Mouse (Mus musculus): Measurements from ENCODE around the gene Tecta.

The Tecta gene

GRCm38 (mm10) chr9:42399829-42400228, at the start of gene Tecta:
TSS of gene Tecta (minus strand) at chr9:42399929.
- ATAC-seq (ENCODE audit: insufficient number of reproducible peaks, low FRiP score, low TSS enrichment) = no peak

DNA sequence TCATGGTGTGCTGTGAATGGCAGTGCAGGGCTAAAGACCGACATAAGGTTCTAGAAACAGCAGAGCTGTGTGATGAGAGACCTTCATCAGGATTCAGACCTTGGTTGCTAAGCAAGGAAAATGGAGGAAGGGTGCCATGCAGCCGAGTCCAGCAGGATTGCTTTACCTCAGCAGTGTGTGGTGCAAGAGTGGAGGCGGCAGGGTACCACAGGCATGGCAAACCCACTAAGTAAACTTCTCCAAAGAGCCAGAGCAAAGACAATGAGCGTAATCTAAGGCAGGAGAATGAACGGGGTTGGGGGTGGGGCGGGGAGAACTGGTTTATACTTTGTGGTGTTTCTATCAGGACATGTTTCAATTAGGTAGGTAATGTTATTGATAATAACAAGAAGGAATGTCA, 49.3 kb upstream of the Tecta start:
- ATAC-seq (ENCODE audit: insufficient number of reproducible peaks, low FRiP score, low TSS enrichment) = no peak

GRCm38 (mm10) chr9:42442100-42442499, 42.4 kb upstream of the Tecta start:
- no peak for ATAC-seq (ENCODE audit: insufficient number of reproducible peaks, low FRiP score, low TSS enrichment)

GRCm38 (mm10) chr9:42441234-42441633, 41.5 kb upstream of the Tecta start:
- ATAC-seq (ENCODE audit: insufficient number of reproducible peaks, low FRiP score, low TSS enrichment) = no peak

DNA sequence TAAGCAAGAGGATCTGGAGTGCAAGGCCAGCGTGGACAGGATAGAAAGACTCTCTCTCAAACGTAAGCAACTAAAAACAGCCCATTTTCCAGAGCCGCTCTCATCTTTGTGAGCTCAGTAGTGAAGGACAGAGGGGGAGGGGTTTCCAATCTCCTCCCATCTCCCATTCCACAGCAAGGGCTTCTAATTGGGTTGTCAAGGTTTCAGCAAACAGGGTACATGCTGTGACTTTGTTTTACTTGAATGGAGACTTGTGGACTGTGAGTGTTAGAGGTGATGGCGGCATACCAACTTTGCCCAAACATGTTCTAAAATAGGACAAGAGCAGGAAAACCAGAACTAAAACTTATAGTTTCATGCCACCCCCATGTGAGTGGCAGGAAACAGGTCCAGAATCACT, 39.7 kb upstream of the Tecta start:
- ATAC-seq (ENCODE audit: insufficient number of reproducible peaks, low FRiP score, low TSS enrichment) = no peak

DNA sequence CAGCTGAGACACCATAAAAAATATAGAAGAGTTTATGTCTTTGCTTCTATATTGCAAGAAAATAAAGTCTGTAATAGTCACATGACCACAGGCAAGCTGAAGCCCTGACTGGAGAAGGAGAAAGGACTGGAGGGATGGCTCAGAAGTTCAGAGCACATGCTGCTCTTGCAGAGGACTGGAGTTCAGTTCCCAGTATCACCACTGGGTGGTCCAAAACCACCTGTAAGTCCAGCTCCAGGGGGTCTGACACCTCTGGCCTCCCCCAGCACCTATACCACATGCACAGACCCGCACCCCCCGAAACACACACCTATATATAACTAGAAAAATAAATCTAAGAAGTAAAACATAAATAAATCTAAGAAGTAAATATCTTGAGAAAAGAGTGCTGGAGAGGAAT, 32.4 kb upstream of the Tecta start:
- ATAC-seq (ENCODE audit: insufficient number of reproducible peaks, low FRiP score, low TSS enrichment) = no peak

DNA sequence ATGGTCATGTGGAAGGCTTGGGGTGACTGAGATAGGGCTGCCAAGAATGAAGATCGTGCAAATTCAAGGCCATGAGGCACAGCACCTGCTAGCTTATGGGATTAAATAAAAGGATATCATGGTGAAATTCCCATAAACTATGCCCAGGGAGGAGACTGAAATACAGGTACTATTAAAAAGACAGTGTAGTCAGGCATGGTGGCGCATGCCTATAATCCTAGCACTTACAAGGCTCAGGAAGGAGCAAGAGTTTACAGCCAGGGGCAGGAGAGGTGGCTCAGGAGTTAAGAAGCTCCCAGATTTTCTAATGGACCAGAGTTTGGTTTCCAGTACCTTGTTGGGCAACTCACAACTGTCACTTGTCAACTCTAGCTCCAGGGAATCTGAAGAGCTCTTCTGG, 31.9 kb upstream of the Tecta start:
- ATAC-seq (ENCODE audit: insufficient number of reproducible peaks, low FRiP score, low TSS enrichment) = no peak

GRCm38 (mm10) chr9:42428060-42428924, 28.6 kb upstream of the Tecta start:
- peak; percentile 75; the same call in 1 of the 2 replicates for ATAC-seq (ENCODE audit: insufficient number of reproducible peaks, low FRiP score, low TSS enrichment)

DNA sequence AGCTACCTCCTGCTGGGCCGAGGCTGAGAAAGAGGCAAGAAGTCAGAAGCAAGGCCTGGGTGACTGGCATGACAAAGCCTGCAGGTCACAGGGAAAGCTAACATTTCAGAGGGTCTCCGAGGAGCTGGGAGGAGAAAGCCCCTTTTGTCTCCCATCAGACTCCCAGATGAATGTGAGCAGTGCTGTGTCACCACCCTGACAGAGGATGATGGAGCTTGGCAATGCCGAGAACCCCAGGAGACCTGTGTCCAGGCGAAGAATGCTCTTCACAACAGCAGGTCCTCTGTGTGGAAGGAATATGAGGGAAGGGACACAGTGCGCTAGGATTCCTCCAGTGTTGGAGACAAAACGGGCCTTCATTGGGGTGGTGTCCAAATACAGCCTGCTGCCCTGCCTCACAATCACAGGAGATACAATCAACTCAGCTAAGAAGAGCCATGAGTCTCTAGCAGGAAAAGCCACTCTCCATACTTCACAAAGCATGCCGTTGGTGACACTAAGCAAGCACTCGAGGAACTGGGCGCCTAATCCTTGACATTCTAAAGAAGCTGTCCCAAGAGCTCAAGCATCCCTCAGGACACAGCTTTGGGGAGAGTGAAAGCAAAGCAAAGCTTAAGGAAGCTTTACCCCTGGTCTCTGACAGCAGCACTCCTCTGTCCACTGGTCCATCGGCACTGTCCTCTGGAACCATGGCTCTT, 27.1 kb upstream of the Tecta start:
- ATAC-seq (ENCODE audit: insufficient number of reproducible peaks, low FRiP score, low TSS enrichment) = no peak

GRCm38 (mm10) chr9:42423649-42424048, 23.9 kb upstream of the Tecta start:
- no peak for ATAC-seq (ENCODE audit: insufficient number of reproducible peaks, low FRiP score, low TSS enrichment)

DNA sequence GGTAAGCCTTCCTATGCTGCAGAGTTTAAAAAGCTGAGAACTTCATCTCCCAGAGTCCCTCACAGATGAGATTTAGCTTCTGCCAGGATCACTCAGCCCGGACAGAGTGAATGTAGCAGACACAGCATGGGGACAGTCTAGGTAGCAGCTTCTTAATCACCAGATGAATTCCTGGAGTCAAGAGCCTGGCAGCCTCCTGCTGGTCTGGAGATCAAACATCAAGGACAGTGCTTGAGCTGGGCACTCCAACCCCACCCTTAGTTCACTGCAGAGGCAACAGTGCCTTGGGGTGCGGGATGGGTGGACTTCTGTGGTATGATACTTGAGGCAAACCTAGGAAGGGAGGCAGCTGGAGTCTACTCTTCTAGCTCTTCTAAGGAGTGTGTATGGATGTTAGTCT, 20.0 kb upstream of the Tecta start:
- no peak for ATAC-seq (ENCODE audit: insufficient number of reproducible peaks, low FRiP score, low TSS enrichment)

- peak; percentile 40; the same call in 1 of the 2 replicates for ATAC-seq (ENCODE audit: insufficient number of reproducible peaks, low FRiP score, low TSS enrichment)
Observed at GRCm38 (mm10) chr9:42418786-42419185, 19.1 kb upstream of the Tecta start.

DNA sequence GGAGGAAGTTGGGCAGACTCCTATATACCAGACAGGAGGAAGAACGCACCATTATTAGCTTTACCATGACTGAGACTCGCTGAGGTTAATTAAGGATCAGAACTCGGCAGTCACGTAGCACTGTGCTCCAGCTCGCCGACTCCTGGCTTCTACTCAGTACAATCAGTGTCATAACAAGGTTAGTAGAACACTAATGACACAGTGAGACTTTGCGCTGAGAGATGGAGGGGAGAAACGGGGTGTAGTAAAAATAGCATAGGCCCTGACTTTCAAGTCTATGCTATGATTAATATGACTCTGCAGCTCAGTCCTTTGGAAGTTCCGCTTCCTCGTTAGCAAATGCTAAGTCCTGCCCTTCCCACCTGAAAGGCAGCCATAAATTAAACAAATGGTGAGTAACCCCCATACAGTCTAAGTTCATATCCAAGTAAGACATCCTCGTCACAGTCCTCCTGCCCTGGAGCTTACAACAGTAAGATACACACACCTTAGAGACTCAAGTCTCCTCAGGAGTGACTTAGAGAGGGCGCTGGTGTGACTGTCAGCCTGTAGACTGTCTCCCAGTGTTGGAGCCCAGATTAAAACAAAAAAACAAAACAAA, 17.7 kb upstream of the Tecta start:
- no peak for ATAC-seq (ENCODE audit: insufficient number of reproducible peaks, low FRiP score, low TSS enrichment)

- ATAC-seq (ENCODE audit: insufficient number of reproducible peaks, low FRiP score, low TSS enrichment) = no peak
Observed at GRCm38 (mm10) chr9:42415184-42415583, 15.5 kb upstream of the Tecta start.

DNA sequence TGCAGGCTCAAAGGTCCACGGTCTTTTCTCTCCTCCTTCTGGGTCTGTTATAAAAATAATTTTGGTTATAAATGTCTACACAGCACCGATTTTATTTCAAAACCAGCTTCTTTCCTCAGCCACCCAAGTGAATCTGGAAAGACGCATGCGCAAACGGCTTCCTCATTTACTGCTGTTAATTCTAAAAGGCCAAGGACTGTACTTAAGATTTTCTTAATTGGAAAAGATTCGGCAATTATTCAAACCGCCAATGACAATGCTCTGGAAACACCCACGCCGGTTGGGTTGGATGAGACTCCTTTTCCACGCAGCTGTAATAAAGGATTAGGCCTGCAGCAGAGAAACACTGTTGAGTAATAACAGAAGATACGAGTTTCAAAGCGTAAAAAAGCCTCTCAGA, 13.6 kb upstream of the Tecta start:
- ATAC-seq (ENCODE audit: insufficient number of reproducible peaks, low FRiP score, low TSS enrichment) = no peak

DNA sequence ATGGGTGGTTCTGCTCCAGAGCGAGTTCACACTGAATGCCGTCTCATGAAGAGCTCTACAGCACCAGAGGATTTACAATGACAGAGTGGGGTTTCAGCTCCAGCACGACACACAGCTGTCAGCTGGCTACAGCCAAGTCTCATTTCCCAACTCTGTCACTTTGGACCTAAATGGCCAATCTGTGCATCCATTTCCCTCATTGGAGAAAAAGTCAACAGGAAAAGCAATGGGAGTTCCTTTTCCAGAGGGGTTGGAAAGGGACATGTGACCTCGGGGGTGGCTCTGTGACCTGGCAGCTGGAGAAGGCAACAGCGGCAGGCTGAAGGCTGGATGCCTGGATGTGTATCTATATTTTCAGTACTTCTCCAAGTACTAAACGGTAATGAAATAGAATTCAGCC, 11.6 kb upstream of the Tecta start:
- no peak for ATAC-seq (ENCODE audit: insufficient number of reproducible peaks, low FRiP score, low TSS enrichment)

GRCm38 (mm10) chr9:42405736-42406135, 6.0 kb upstream of the Tecta start:
- ATAC-seq (ENCODE audit: insufficient number of reproducible peaks, low FRiP score, low TSS enrichment) = no peak

GRCm38 (mm10) chr9:42401486-42401885, 1.8 kb upstream of the Tecta start:
- ATAC-seq (ENCODE audit: insufficient number of reproducible peaks, low FRiP score, low TSS enrichment) = no peak

- no peak for ATAC-seq (ENCODE audit: insufficient number of reproducible peaks, low FRiP score, low TSS enrichment)
Observed at GRCm38 (mm10) chr9:42396141-42396540, 3.6 kb downstream of the Tecta start.

DNA sequence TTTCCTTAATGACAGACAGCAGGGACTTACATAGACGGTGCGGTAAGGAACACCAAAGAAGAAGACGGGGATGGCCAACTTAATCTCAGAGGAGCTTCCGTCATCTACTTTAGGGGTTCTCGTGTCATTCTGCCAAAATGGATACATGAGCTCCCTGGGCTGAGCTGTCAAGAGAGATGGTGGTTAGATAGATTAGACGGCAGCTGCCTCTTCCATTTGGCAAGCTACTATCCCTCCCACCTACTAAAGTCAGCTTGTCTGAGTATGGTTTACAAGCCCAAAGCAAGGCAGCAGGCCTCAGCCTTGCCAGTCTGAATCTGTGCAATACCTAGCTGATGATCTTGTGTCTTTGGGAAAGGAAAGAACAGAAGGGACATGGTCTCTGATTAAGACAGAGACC, 4.8 kb downstream of the Tecta start:
- no peak for ATAC-seq (ENCODE audit: insufficient number of reproducible peaks, low FRiP score, low TSS enrichment)

- no peak for ATAC-seq (ENCODE audit: insufficient number of reproducible peaks, low FRiP score, low TSS enrichment)
Observed at GRCm38 (mm10) chr9:42394321-42394720, 5.4 kb downstream of the Tecta start.
